Mouse (Mus musculus): ENCODE data around the gene Nrg3. TPM values are rescaled to one million over a fixed set of nuclear protein-coding genes. Genes with fewer than 3 reads are reported as not detected.
A peak's percentile ranks its signal among the peaks of the same experiment; 100 is the strongest.

Nrg3 gene
- polyA plus RNA-seq (2015; fragmentation: Nextera tagmentation; extraction: Ambion mirVana), result not detected in 2 replicates

GRCm38 (mm10) chr14:39472790-39473761 lies at the start of gene Nrg3:
Gene Nrg3 (minus strand): TSS chr14:39473088.
- TF ChIP-seq EP300 (IDR thresholded peaks at IDR 0.05; ENCODE audit: low read depth) (no peak), CTCF (IDR thresholded peaks at IDR 0.05; ENCODE audit: low read depth) (no peak)
- Histone ChIP-seq H3K36me3 (replicated peaks; ENCODE audit: insufficient read depth, low read length) (no peaks in the 10 kb centered on the region), H3K27ac (ENCODE audit: low read depth) (no peak within 1 kb of the TSS), H3K4me3 (ENCODE audit: low read depth, low read length) (no peak within 1 kb of the TSS), H3K4me1 (ENCODE audit: insufficient read depth) (no peaks in the 10 kb centered on the region), H3K4me2 (ENCODE audit: low read depth, low read length) (peak within 1 kb of the TSS; percentile 58), H3K9me3 (ENCODE audit: low read length) (no peaks in the 10 kb centered on the region), H3K27me3 (ENCODE audit: insufficient read depth, low read length) (peaks cover 41% of the 10 kb centered on the region), H3K9ac (replicated peaks) (no peak within 1 kb of the TSS)
- ATAC-seq (0 out of 2 replicates have a peak, but pooled peaks have one; percentile 7), DNase-seq (peak; percentile 13)
- WGBS (ENCODE audit: insufficient replicate concordance), result 2% methylated on average over 70 of the region's 121 CpGs

GRCm38 (mm10) chr14:39508956-39509355 lies 36.1 kb upstream of the Nrg3 start:
- H3K9me3 ChIP-seq (ENCODE audit: low read length), result no peaks in the 10 kb centered on the region
- no peak overlapping the region for H3K27ac ChIP-seq (ENCODE audit: low read depth)
- TF ChIP-seq CTCF (IDR thresholded peaks at IDR 0.05; ENCODE audit: low read depth) (peak; percentile 19), EP300 (IDR thresholded peaks at IDR 0.05; ENCODE audit: low read depth) (no peak)
- no peaks in the 10 kb centered on the region for H3K4me1 ChIP-seq (ENCODE audit: insufficient read depth)
- H3K9ac ChIP-seq (replicated peaks), result no peak overlapping the region
- no peaks in the 10 kb centered on the region for H3K36me3 ChIP-seq (replicated peaks; ENCODE audit: insufficient read depth, low read length)
- no peak overlapping the region for H3K4me2 ChIP-seq (ENCODE audit: low read depth, low read length)
- no peak overlapping the region for H3K4me3 ChIP-seq (ENCODE audit: low read depth, low read length)
- WGBS (ENCODE audit: insufficient replicate concordance), result 61% methylated on average over 1 of the region's 1 CpGs
- H3K27me3 ChIP-seq (ENCODE audit: insufficient read depth, low read length), result no peaks in the 10 kb centered on the region
- ATAC-seq (no peak), DNase-seq (no peak)

GRCm38 (mm10) chr14:39473771-39474211 lies 903 bp upstream of the Nrg3 start:
- Histone ChIP-seq H3K4me3 (ENCODE audit: low read depth, low read length) (no peak overlapping the region), H3K9me3 (ENCODE audit: low read length) (no peaks in the 10 kb centered on the region), H3K9ac (replicated peaks) (no peak overlapping the region), H3K36me3 (replicated peaks; ENCODE audit: insufficient read depth, low read length) (no peaks in the 10 kb centered on the region), H3K4me1 (ENCODE audit: insufficient read depth) (no peaks in the 10 kb centered on the region), H3K27me3 (ENCODE audit: insufficient read depth, low read length) (peaks cover 41% of the 10 kb centered on the region), H3K27ac (ENCODE audit: low read depth) (no peak overlapping the region), H3K4me2 (ENCODE audit: low read depth, low read length) (no peak overlapping the region)
- TF ChIP-seq CTCF (IDR thresholded peaks at IDR 0.05; ENCODE audit: low read depth) (no peak), EP300 (IDR thresholded peaks at IDR 0.05; ENCODE audit: low read depth) (no peak)
- 9% methylated on average over 27 of the region's 27 CpGs for WGBS (ENCODE audit: insufficient replicate concordance)
- DNase-seq, result no peak
- no peak for ATAC-seq

GRCm38 (mm10) chr14:39472146-39472751 lies 639 bp downstream of the Nrg3 start:
- H3K27ac ChIP-seq (ENCODE audit: low read depth), result no peak overlapping the region
- no peak overlapping the region for H3K4me3 ChIP-seq (ENCODE audit: low read depth, low read length)
- peaks cover 41% of the 10 kb centered on the region for H3K27me3 ChIP-seq (ENCODE audit: insufficient read depth, low read length)
- WGBS (ENCODE audit: insufficient replicate concordance), result 5% methylated on average over 43 of the region's 56 CpGs
- H3K4me1 ChIP-seq (ENCODE audit: insufficient read depth), result no peaks in the 10 kb centered on the region
- peak; percentile 12 for DNase-seq
- TF ChIP-seq CTCF (IDR thresholded peaks at IDR 0.05; ENCODE audit: low read depth), result no peak
- TF ChIP-seq EP300 (IDR thresholded peaks at IDR 0.05; ENCODE audit: low read depth), result no peak
- H3K36me3 ChIP-seq (replicated peaks; ENCODE audit: insufficient read depth, low read length), result no peaks in the 10 kb centered on the region
- no peak for ATAC-seq
- H3K9me3 ChIP-seq (ENCODE audit: low read length), result no peaks in the 10 kb centered on the region
- no peak overlapping the region for H3K9ac ChIP-seq (replicated peaks)
- peak overlapping the region; percentile 58 for H3K4me2 ChIP-seq (ENCODE audit: low read depth, low read length)

- Histone ChIP-seq H3K27ac (ENCODE audit: low read depth) (no peak overlapping the region), H3K9ac (replicated peaks) (no peak overlapping the region), H3K9me3 (ENCODE audit: low read length) (no peaks in the 10 kb centered on the region), H3K4me1 (ENCODE audit: insufficient read depth) (no peaks in the 10 kb centered on the region), H3K4me3 (ENCODE audit: low read depth, low read length) (no peak overlapping the region), H3K4me2 (ENCODE audit: low read depth, low read length) (no peak overlapping the region), H3K27me3 (ENCODE audit: insufficient read depth, low read length) (peaks cover 41% of the 10 kb centered on the region), H3K36me3 (replicated peaks; ENCODE audit: insufficient read depth, low read length) (no peaks in the 10 kb centered on the region)
- no peak for TF ChIP-seq CTCF (IDR thresholded peaks at IDR 0.05; ENCODE audit: low read depth)
- DNase-seq, result no peak
- no peak for ATAC-seq
- WGBS (ENCODE audit: insufficient replicate concordance), result 8% methylated on average over 11 of the region's 12 CpGs
Measured at GRCm38 (mm10) chr14:39471236-39471981, 1.5 kb downstream of the Nrg3 start.

GRCm38 (mm10) chr14:39445501-39445900 lies 27.4 kb downstream of the Nrg3 start:
- Histone ChIP-seq H3K9ac (replicated peaks) (no peak overlapping the region), H3K9me3 (ENCODE audit: low read length) (no peaks in the 10 kb centered on the region), H3K4me3 (ENCODE audit: low read depth, low read length) (no peak overlapping the region), H3K36me3 (replicated peaks; ENCODE audit: insufficient read depth, low read length) (no peaks in the 10 kb centered on the region), H3K27me3 (ENCODE audit: insufficient read depth, low read length) (no peaks in the 10 kb centered on the region), H3K27ac (ENCODE audit: low read depth) (no peak overlapping the region), H3K4me2 (ENCODE audit: low read depth, low read length) (no peak overlapping the region), H3K4me1 (ENCODE audit: insufficient read depth) (no peaks in the 10 kb centered on the region)
- 76% methylated on average over 1 of the region's 1 CpGs for WGBS (ENCODE audit: insufficient replicate concordance)
- no peak for DNase-seq
- no peak for ATAC-seq
- no peak for TF ChIP-seq CTCF (IDR thresholded peaks at IDR 0.05; ENCODE audit: low read depth)
- TF ChIP-seq EP300 (IDR thresholded peaks at IDR 0.05; ENCODE audit: low read depth), result no peak

Data from liver, postnatal 0 days (tissue).